Mouse (Mus musculus): Measurements from ENCODE around the gene Entpd2. TPM values are rescaled to one million over a fixed set of nuclear protein-coding genes. Genes with fewer than 3 reads are reported as not detected.
A peak's percentile ranks its signal among the peaks of the same experiment; 100 is the strongest.
"Not testable (repeated sequence)": the region's sequence is repeated elsewhere in the genome, so short reads cannot be mapped to it uniquely, and the experiment has no call there.

The Entpd2 gene
- total RNA-seq, 2 experiments from 2014 or later: 19.0 to 25.2 TPM

GRCm38 (mm10) chr2:25384492-25384891 is 11.2 kb upstream of the Entpd2 start:
- intact Hi-C loops (cut with DNase I; ENCODE audit: low total_unique reads): no loop called here
- DNase-seq: no peak

GRCm38 (mm10) chr2:25391266-25391665 is 4.4 kb upstream of the Entpd2 start:
- no peak for DNase-seq
- intact Hi-C loops (cut with DNase I; ENCODE audit: low total_unique reads): no loop called here

GRCm38 (mm10) chr2:25394281-25395221 is 1.1 kb upstream of the Entpd2 start:
- DNase-seq: peak; percentile 72
- intact Hi-C loops (cut with DNase I; ENCODE audit: low total_unique reads): no loop called here

GRCm38 (mm10) chr2:25396597-25396983 is 916 bp downstream of the Entpd2 start:
- intact Hi-C loops (cut with DNase I; ENCODE audit: low total_unique reads): no loop called here
- DNase-seq: peak; percentile 59

GRCm38 (mm10) chr2:25397010-25397409 is 1.3 kb downstream of the Entpd2 start:
- DNase-seq: no peak
- intact Hi-C loops (cut with DNase I; ENCODE audit: low total_unique reads): no loop called here

- no peak for DNase-seq
- intact Hi-C loops (cut with DNase I; ENCODE audit: low total_unique reads): loop anchor here (2.0 kb wide), 1 partner anchor 15 kb away; no protein-coding TSS in a partner anchor
Observed at GRCm38 (mm10) chr2:25398065-25398464, 2.4 kb downstream of the Entpd2 start.

- intact Hi-C loops (cut with DNase I; ENCODE audit: low total_unique reads): loop anchor here (2.0 kb wide), 1 partner anchor 16 kb away; no protein-coding TSS in a partner anchor
- no peak for DNase-seq
Observed at GRCm38 (mm10) chr2:25399051-25399450, 3.4 kb downstream of the Entpd2 start, which contains the start of gene Npdc1. Gene Npdc1 (plus strand): TSS chr2:25399351.

- DNase-seq: peak; percentile 67
- intact Hi-C loops (cut with DNase I; ENCODE audit: low total_unique reads): no loop called here
Observed at GRCm38 (mm10) chr2:25400291-25400690, 4.6 kb downstream of the Entpd2 start.

- intact Hi-C loops (cut with DNase I; ENCODE audit: low total_unique reads): no loop called here
- DNase-seq: peak; percentile 72
Observed at GRCm38 (mm10) chr2:25400764-25401163, 5.1 kb downstream of the Entpd2 start.

GRCm38 (mm10) chr2:25402377-25402971 is 6.8 kb downstream of the Entpd2 start:
- DNase-seq: peak; percentile 63
- intact Hi-C loops (cut with DNase I; ENCODE audit: low total_unique reads): no loop called here

- intact Hi-C loops (cut with DNase I; ENCODE audit: low total_unique reads): no loop called here
- DNase-seq: peak; percentile 71
Observed at GRCm38 (mm10) chr2:25402972-25403601, 7.4 kb downstream of the Entpd2 start.

- DNase-seq: no peak
- intact Hi-C loops (cut with DNase I; ENCODE audit: low total_unique reads): no loop called here
Observed at GRCm38 (mm10) chr2:25403994-25404393, 8.3 kb downstream of the Entpd2 start.

GRCm38 (mm10) chr2:25408908-25409307 is 13.2 kb downstream of the Entpd2 start:
- intact Hi-C loops (cut with DNase I; ENCODE audit: low total_unique reads): no loop called here
- no peak for DNase-seq

- intact Hi-C loops (cut with DNase I; ENCODE audit: low total_unique reads); DNase-seq: not testable (repeated sequence)
Observed at GRCm38 (mm10) chr2:25413436-25413835, 17.8 kb downstream of the Entpd2 start.

GRCm38 (mm10) chr2:25417426-25417825 is 21.8 kb downstream of the Entpd2 start:
- intact Hi-C loops (cut with DNase I; ENCODE audit: low total_unique reads): no loop called here
- no peak for DNase-seq

- DNase-seq: no peak
- intact Hi-C loops (cut with DNase I; ENCODE audit: low total_unique reads): loop anchor here (5.0 kb wide), 1 partner anchor 60 kb away; no protein-coding TSS in a partner anchor
Observed at GRCm38 (mm10) chr2:25421896-25422295, 26.2 kb downstream of the Entpd2 start.

GRCm38 (mm10) chr2:25422587-25423410 is 27.1 kb downstream of the Entpd2 start, which contains the start of gene Fut7:
Gene Fut7 (plus strand): TSS chr2:25423267.
- intact Hi-C loops (cut with DNase I; ENCODE audit: low total_unique reads): loop anchor here (5.0 kb wide), 1 partner anchor 60 kb away; no protein-coding TSS in a partner anchor
- no peak for DNase-seq

GRCm38 (mm10) chr2:25423626-25424025 is 28.0 kb downstream of the Entpd2 start:
- intact Hi-C loops (cut with DNase I; ENCODE audit: low total_unique reads): loop anchor here (5.0 kb wide), 1 partner anchor 59 kb away; no protein-coding TSS in a partner anchor
- no peak for DNase-seq

GRCm38 (mm10) chr2:25425481-25425880 is 29.8 kb downstream of the Entpd2 start:
- intact Hi-C loops (cut with DNase I; ENCODE audit: low total_unique reads): no loop called here
- DNase-seq: no peak
